Mouse (Mus musculus) heart, adult 2 months (tissue): ENCODE measurements around the gene Elf1. TPM values are rescaled to one million over a fixed set of nuclear protein-coding genes. Genes with fewer than 3 reads are reported as not detected.

Experiments
- DNase-seq, 2 experiments: peaks; one replicate each; pipeline ENCODE4 v3.0.0; 2021
- H3K27ac ChIP-seq: fragments of 200-600 bp; 2 replicates; pipeline ENCODE4 v1.8.1; 2022
- H3K27me3 ChIP-seq: fragments of 200-500 bp; 2 replicates; pipeline ENCODE4 v1.6.1; 2012; ENCODE audit warnings: mild to moderate bottlenecking, low read length, inconsistent platforms, mixed read lengths; ENCODE audit not compliant: control insufficient read depth, insufficient read depth
- H3K36me3 ChIP-seq: fragments of 200-500 bp; 2 replicates; pipeline ENCODE4 v1.6.1; 2012; ENCODE audit warnings: low read length, inconsistent platforms; ENCODE audit not compliant: control insufficient read depth, insufficient read depth
- H3K4me1 ChIP-seq: fragments of 200-500 bp; 2 replicates; pipeline ENCODE4 v1.6.1; 2011; ENCODE audit warnings: low read length; ENCODE audit not compliant: control insufficient read depth, insufficient read depth
- H3K4me3 ChIP-seq: fragments of 200-600 bp; 2 replicates; pipeline ENCODE4 v1.8.1; 2022
- H3K79me2 ChIP-seq: fragments of 200-500 bp; replicated peaks from 2 replicates; pipeline ENCODE4 v1.6.1; 2012; ENCODE audit warnings: mild to moderate bottlenecking, inconsistent platforms, low read length, moderate library complexity, mixed read lengths; ENCODE audit not compliant: control insufficient read depth, insufficient read depth
- H3K9ac ChIP-seq: fragments of 200-500 bp; 2 replicates; pipeline ENCODE4 v1.6.1; 2012; ENCODE audit warnings: low read depth, mild to moderate bottlenecking, control low read depth, inconsistent platforms, low read length, mixed read lengths
- CTCF ChIP-seq: fragments of 200-600 bp; IDR thresholded peaks from 2 replicates; pipeline ENCODE4 v1.8.1; 2022; ENCODE audit warnings: antibody characterized with exemption, mild to moderate bottlenecking, moderate library complexity
- EP300 ChIP-seq: fragments of 200-500 bp; IDR thresholded peaks from 2 replicates; pipeline ENCODE4 v1.6.1; 2011; ENCODE audit warnings: low read depth, low read length, control low read depth; ENCODE audit not compliant: insufficient read depth
- POLR2A ChIP-seq: fragments of 200-500 bp; IDR thresholded peaks from 2 replicates; pipeline ENCODE4 v1.6.1; 2011; ENCODE audit warnings: mild to moderate bottlenecking, low read depth, low read length, control low read depth; ENCODE audit not compliant: insufficient read depth
- WGBS: fragments of 180-500 bp; shearing (Covaris S2); methylation state at CpG from one replicate; pipeline ENCODE4 v1.1.7; 2018; 5-methylcytosine and 5-hydroxymethylcytosine counted together
- intact Hi-C: fragments of 180-260 bp; cut with DNase I; formaldehyde crosslinking; loops from one replicate; pipeline ENCODE4 v1.15.1; 2025
- microRNA-seq, 2 experiments: library from miRNA; unstranded; fragments of <30 nt; microRNA quantifications; one replicate each; pipeline ENCODE4 v1.2.0; 2021
- polyA plus RNA-seq: library from polyadenylated mRNA; depleted of rRNA; stranded (reverse); fragments of >200 nt; gene quantifications from 2 replicates; pipeline ENCODE4 v1.2.3, GENCODE M21; 2012; rRNA removed
- total RNA-seq, 2 experiments: library from RNA; stranded (reverse); gene quantifications; 2 replicates each; pipeline ENCODE4 v1.2.3; 2021

Elf1 gene
- total and polyA plus RNA-seq, 3 experiments = 6.6 to 13.7 (median 13.3) TPM

DNA sequence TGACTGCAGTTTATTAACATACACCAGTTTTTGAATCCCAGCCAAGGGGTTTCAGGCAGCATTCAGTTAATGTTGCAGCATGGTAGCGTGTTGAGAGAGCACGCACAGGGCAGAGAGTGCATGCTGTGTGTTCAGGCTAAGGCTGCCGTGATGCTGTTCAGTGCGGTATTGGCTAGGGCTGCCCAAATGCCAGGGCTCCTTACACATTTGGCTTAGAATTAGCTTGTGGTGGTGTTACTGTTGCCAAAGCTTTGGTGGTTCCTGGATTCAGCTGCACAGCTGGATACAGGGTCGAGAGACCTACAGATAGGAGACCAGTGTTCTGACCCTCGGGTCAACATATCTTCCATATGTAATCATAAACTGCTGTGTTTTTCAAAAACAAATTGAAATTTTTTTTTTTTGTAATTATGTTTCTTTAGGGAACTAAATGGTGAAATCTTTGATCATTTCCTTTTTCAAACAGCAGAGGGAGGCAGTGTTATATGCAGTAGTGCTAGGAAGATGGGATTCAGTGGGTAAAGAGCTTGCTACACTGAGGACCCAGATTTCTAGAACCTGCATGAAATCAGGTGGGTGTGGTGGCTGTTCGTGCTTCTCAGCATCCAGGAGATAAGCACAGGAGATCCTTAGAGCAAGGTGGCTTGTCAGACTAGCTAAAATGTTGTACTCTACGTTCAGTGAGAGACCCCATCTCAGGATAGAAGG lies 136.3 kb downstream of the Elf1 start:
- Histone ChIP-seq H3K27me3 (no peaks in the 10 kb centered on the region), H3K36me3 (peaks cover 4% of the 10 kb centered on the region), H3K4me3 (no peak overlapping the region), H3K79me2 (no peaks in the 10 kb centered on the region), H3K4me1 (no peaks in the 10 kb centered on the region; the same call in 1 of the 2 replicates), H3K27ac (no peak overlapping the region), H3K9ac (no peak overlapping the region)
- intact Hi-C loops = loop anchor here (2.0 to 10.0 kb wide), 4 partner anchors 44 to 598 kb away; no protein-coding TSS in a partner anchor
- WGBS = 74% methylated on average over 8 of the region's 8 CpGs
- TF ChIP-seq CTCF = peak; percentile 77
- no peak for TF ChIP-seq EP300
- peak in 1 of 2 experiments; percentile 29 for DNase-seq

DNA sequence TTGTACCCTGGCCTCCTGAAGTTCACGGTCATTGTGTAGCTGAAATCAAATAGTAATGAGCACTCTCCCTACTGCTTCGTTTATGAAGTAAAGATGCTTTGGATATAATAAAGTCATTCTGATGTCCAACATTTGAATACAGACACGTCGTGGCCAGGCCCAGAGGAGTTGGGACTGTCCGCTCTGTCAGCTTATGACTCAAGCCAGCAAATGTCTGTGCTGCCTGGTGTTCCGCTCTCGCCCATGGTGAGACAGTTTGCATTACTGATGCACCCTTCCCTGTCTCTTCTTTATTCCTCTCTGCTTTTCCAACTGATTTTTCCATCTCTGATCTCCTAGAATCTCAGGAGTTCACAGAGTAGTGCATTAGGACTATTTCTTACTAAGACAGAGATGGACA lies 138.8 kb downstream of the Elf1 start:
- DNase-seq = no peak
- Histone ChIP-seq H3K79me2 (no peaks in the 10 kb centered on the region), H3K36me3 (peaks cover 6% of the 10 kb centered on the region), H3K4me1 (no peaks in the 10 kb centered on the region; the same call in 1 of the 2 replicates), H3K27ac (no peak overlapping the region), H3K27me3 (no peaks in the 10 kb centered on the region), H3K9ac (no peak overlapping the region), H3K4me3 (no peak overlapping the region)
- WGBS = 91% methylated on average over 7 of the region's 7 CpGs
- TF ChIP-seq EP300 (no peak), CTCF (no peak), POLR2A (no peak)
- intact Hi-C loops = loop anchor here (10.0 kb wide), 2 partner anchors 295 to 595 kb away; no protein-coding TSS in a partner anchor

DNA sequence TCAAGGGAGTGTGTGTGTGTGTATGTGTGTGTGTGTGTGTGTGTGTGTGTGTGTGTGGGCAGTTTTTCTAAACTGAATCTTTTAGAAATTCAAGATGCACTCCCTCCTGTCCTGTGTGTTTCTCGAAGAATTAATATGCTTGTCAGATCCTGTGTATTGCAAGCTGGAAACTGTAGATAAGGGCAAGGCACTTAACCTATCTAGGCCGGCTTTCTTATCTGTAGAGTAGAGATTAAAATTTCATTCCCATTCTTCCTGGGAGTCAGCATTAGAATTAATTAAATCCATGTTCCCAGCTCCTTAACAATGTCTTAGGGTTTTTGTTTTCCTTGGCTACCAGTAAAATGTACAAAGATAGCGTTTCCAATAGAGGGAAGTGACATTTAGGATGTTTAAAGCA lies 140.1 kb downstream of the Elf1 start:
- TF ChIP-seq CTCF = no peak
- no peak for TF ChIP-seq POLR2A
- TF ChIP-seq EP300 = no peak
- peaks cover 14% of the 10 kb centered on the region for H3K36me3 ChIP-seq

More for the DNA sequence above, 140.1 kb downstream of the Elf1 start:
- Histone ChIP-seq H3K9ac (no peak overlapping the region), H3K27me3 (no peaks in the 10 kb centered on the region), H3K79me2 (no peaks in the 10 kb centered on the region), H3K4me3 (no peak overlapping the region), H3K4me1 (no peaks in the 10 kb centered on the region; the same call in 1 of the 2 replicates), H3K27ac (no peak overlapping the region)
- DNase-seq = no peak
- WGBS = 17% methylated on average over 3 of the region's 3 CpGs
- intact Hi-C loops = no loop called here

Small RNAs within 50 kb of the gene (microRNA-seq; reads per million reads assigned to microRNA genes)
- gene Gm27857 = 0 reads per million in 2 experiments

Other genes starting within 250 kb of the Elf1 start
- gene Zfp957, start 233.8 kb upstream of the Elf1 start, total RNA-seq = not detected
- not detected in 2 replicates for gene Zfp957, start 233.8 kb upstream of the Elf1 start, polyA plus RNA-seq
- 100 to 1,000 TPM in 1 of 2 experiments, 10 to 100 TPM in 1; 66.4 to 116 TPM for gene Rgcc, start 179.5 kb upstream of the Elf1 start, total RNA-seq
- gene Rgcc, start 179.5 kb upstream of the Elf1 start, polyA plus RNA-seq = 91.8 and 124 TPM in 2 replicates
- gene Naa16, start 90.4 kb upstream of the Elf1 start, total RNA-seq = 1 to 10 TPM; 7.9 to 9.7 TPM
- 1.8 and 3.5 TPM in 2 replicates for gene Naa16, start 90.4 kb upstream of the Elf1 start, polyA plus RNA-seq
- 1 to 10 TPM; 7.3 to 7.9 TPM for gene Mtrf1, start 83.4 kb upstream of the Elf1 start, total RNA-seq
- gene Mtrf1, start 83.4 kb upstream of the Elf1 start, polyA plus RNA-seq = 4.5 and 7.0 TPM in 2 replicates
- gene Kbtbd7, start 54.7 kb upstream of the Elf1 start, total RNA-seq = 1 to 10 TPM; 9.3 to 9.8 TPM
- 2.9 and 4.7 TPM in 2 replicates for gene Kbtbd7, start 54.7 kb upstream of the Elf1 start, polyA plus RNA-seq
- gene Kbtbd6, start 29.4 kb upstream of the Elf1 start, total RNA-seq = under 1 TPM; 0.10 to 0.14 TPM
- gene Kbtbd6, start 29.4 kb upstream of the Elf1 start, polyA plus RNA-seq = 0.08 and 0.20 TPM in 2 replicates
- gene Wbp4, start 326 bp downstream of the Elf1 start, total RNA-seq = 10 to 100 TPM; 22.0 to 22.7 TPM
- gene Wbp4, start 326 bp downstream of the Elf1 start, polyA plus RNA-seq = 3.7 and 7.0 TPM in 2 replicates
- gene Sugt1, start 106.5 kb downstream of the Elf1 start, total RNA-seq = 10 to 100 TPM; 52.4 to 64.9 TPM
- 5.7 and 16.9 TPM in 2 replicates for gene Sugt1, start 106.5 kb downstream of the Elf1 start, polyA plus RNA-seq
- 1 to 10 TPM; 2.0 to 3.9 TPM for gene Cnmd, start 181.0 kb downstream of the Elf1 start, total RNA-seq
- gene Cnmd, start 181.0 kb downstream of the Elf1 start, polyA plus RNA-seq = 0.47 and 1.5 TPM in 2 replicates